Comparison of ENCODE assay signal across 27 mouse cellular contexts in genomic region chr9:34905164-34905563, GRCm38 (mm10).
A peak's percentile ranks its signal among the peaks of the same experiment; 100 is the strongest.
DNase-seq lines count a peak whose midpoint lies in the region; ATAC-seq and TF ChIP-seq lines count a peak whose summit lies in the region.
"Had no signal": no experiment of that assay in that cellular context is flagged by ENCODE, and none has a peak within 500 bp of the region (broad histone marks: within the 10 kb centered on the region; RNA-seq: fewer than 3 reads in every experiment).

No protein-coding gene starts in this region.

- ATAC-seq in intestine, postnatal 0 days: no peak
- no peak for ATAC-seq in heart, embryonic 12.5 days (ENCODE audit: insufficient number of reproducible peaks, low FRiP score)
- ATAC-seq: activated CD4-positive, CD25-positive, alpha-beta regulatory T cell, adult 4 months; forebrain, embryonic 15.5 days; liver, embryonic 12.5 days; liver, postnatal 0 days had no signal

- H3K9ac ChIP-seq in intestine, postnatal 0 days (ENCODE audit: low read depth, low read length): no peak overlapping the region
- H3K9ac ChIP-seq in heart, embryonic 12.5 days: no peak overlapping the region
- H3K9ac ChIP-seq: forebrain, embryonic 15.5 days; heart, embryonic 15.5 days; hindbrain, embryonic 12.5 days; kidney, embryonic 15.5 days; liver, embryonic 12.5 days; liver, postnatal 0 days; midbrain, embryonic 12.5 days had no signal

- no peak overlapping the region for H3K4me2 ChIP-seq in intestine, postnatal 0 days (replicated peaks; ENCODE audit: low read depth)
- no peak overlapping the region for H3K4me2 ChIP-seq in heart, embryonic 12.5 days
- H3K4me2 ChIP-seq: forebrain, embryonic 15.5 days; heart, embryonic 15.5 days; hindbrain, embryonic 12.5 days; kidney, embryonic 15.5 days; liver, embryonic 12.5 days; midbrain, embryonic 12.5 days had no signal

- H3K27ac ChIP-seq in intestine, postnatal 0 days (ENCODE audit: low read depth, low read length): no peak overlapping the region
- H3K27ac ChIP-seq in heart, embryonic 12.5 days (ENCODE audit: poor library complexity, severe bottlenecking): no peak overlapping the region
- H3K27ac ChIP-seq: forebrain, embryonic 15.5 days; heart, embryonic 15.5 days; hindbrain, embryonic 12.5 days; kidney, embryonic 15.5 days; left cerebral cortex, adult 2 months; liver, embryonic 12.5 days; midbrain, embryonic 12.5 days had no signal

- H3K36me3 ChIP-seq in intestine, postnatal 0 days (ENCODE audit: control insufficient read depth, insufficient read depth): no peaks in the 10 kb centered on the region
- no peaks in the 10 kb centered on the region for H3K36me3 ChIP-seq in heart, embryonic 12.5 days
- H3K36me3 ChIP-seq: forebrain, embryonic 15.5 days; heart, embryonic 15.5 days; hindbrain, embryonic 12.5 days; kidney, embryonic 15.5 days; liver, embryonic 12.5 days; midbrain, embryonic 12.5 days had no signal

- 77% methylated on average over 6 of the region's 6 CpGs for WGBS in intestine, postnatal 0 days
- 78% methylated on average over 6 of the region's 6 CpGs for WGBS in heart, embryonic 12.5 days

- no peaks in the 10 kb centered on the region for H3K27me3 ChIP-seq in intestine, postnatal 0 days (replicated peaks; ENCODE audit: control insufficient read depth, insufficient read depth, low read length)
- H3K27me3 ChIP-seq in heart, embryonic 12.5 days (replicated peaks): no peaks in the 10 kb centered on the region
- H3K27me3 ChIP-seq: forebrain, embryonic 15.5 days; heart, embryonic 15.5 days; hindbrain, embryonic 12.5 days; kidney, embryonic 15.5 days; liver, embryonic 12.5 days; megakaryocyte, embryonic 14.5 days had no signal

- no peak for TF ChIP-seq CTCF in intestine, postnatal 0 days (IDR thresholded peaks at IDR 0.05; ENCODE audit: low read depth)

- H3K4me3 ChIP-seq in intestine, postnatal 0 days (ENCODE audit: low read depth, low read length): no peak overlapping the region
- H3K4me3 ChIP-seq in heart, embryonic 12.5 days: no peak overlapping the region
- H3K4me3 ChIP-seq: forebrain, embryonic 15.5 days; heart, embryonic 15.5 days; hindbrain, embryonic 12.5 days; kidney, embryonic 15.5 days; left cerebral cortex, adult 2 months; liver, embryonic 12.5 days; megakaryocyte, embryonic 14.5 days; midbrain, embryonic 12.5 days had no signal

- H3K9me3 ChIP-seq in intestine, postnatal 0 days (ENCODE audit: control insufficient read depth): no peaks in the 10 kb centered on the region
- H3K9me3 ChIP-seq in heart, embryonic 12.5 days (replicated peaks): no peaks in the 10 kb centered on the region
- H3K9me3 ChIP-seq: forebrain, embryonic 15.5 days; heart, embryonic 15.5 days; hindbrain, embryonic 12.5 days; kidney, embryonic 15.5 days; liver, embryonic 12.5 days; megakaryocyte, embryonic 14.5 days; midbrain, embryonic 12.5 days had no signal

- H3K4me1 ChIP-seq in intestine, postnatal 0 days (replicated peaks; ENCODE audit: control insufficient read depth, insufficient read depth, low read length): no peaks in the 10 kb centered on the region
- H3K4me1 ChIP-seq in heart, embryonic 12.5 days (replicated peaks): no peaks in the 10 kb centered on the region
- H3K4me1 ChIP-seq: forebrain, embryonic 15.5 days; heart, embryonic 15.5 days; hindbrain, embryonic 12.5 days; kidney, embryonic 15.5 days; liver, embryonic 12.5 days; megakaryocyte, embryonic 14.5 days; midbrain, embryonic 12.5 days had no signal

- peak; percentile 44 to 52 for DNase-seq in right cerebral cortex, postnatal 10 days (ENCODE audit: low spot score in 2 of 2)
- no peak for DNase-seq in right cerebral cortex, postnatal 36 days (ENCODE audit: low spot score in 2 of 2)
- DNase-seq in cerebellum, adult 18-20 months: peak; percentile 87 to 90
- peak; percentile 84 to 89 for DNase-seq in cerebellum, postnatal 10 days
- DNase-seq in heart, adult 9 months (ENCODE audit: low spot score in 2 of 2): no peak
- DNase-seq: adrenal gland, adult 2 months; adrenal gland, postnatal 36 days; heart, postnatal 36 days; kidney, adult 18-20 months; kidney, postnatal 25 days; liver, postnatal 0 days; lung, postnatal 4 days; retina, postnatal 1 day; right cerebral cortex, postnatal 25 days; spleen, adult 18-20 months; thymus, postnatal 14 days had no signal

Comparison
In these comparisons a context has a peak if more than half of its experiments do, and no peak if none do; other contexts are left out.
1. DNase-seq: peak in right cerebral cortex, postnatal 10 days (2 of 2), cerebellum, adult 18-20 months (2 of 2) and cerebellum, postnatal 10 days (2 of 2); none in right cerebral cortex, postnatal 36 days (0 of 2) and heart, adult 9 months (0 of 2).